Mouse (Mus musculus) adrenal gland, postnatal 36 days (tissue): ENCODE measurements at regions not wholly inside any gene's neighbourhood (a gene's known extent, or its start where the extent isn't known, plus 50 kb on each side); places are given as distances from the start of the nearest gene placed in this dataset.

ENCODE experiments used
- DNase-seq, 2 experiments: peaks; one replicate each; pipeline ENCODE4 v3.0.0; 2021; ENCODE audit warnings: mixed read lengths in 1 of 2

GRCm38 (mm10) chr1:122607309-122607708 lies 1039.5 kb upstream of the Ddx18 start:
- no peak for DNase-seq

GRCm38 (mm10) chr1:122575954-122576353 lies 1008.2 kb upstream of the Ddx18 start:
- DNase-seq, result no peak

GRCm38 (mm10) chr1:122551596-122551995 lies 983.8 kb upstream of the Ddx18 start:
- no peak for DNase-seq

GRCm38 (mm10) chr1:122509580-122509979 lies 941.8 kb upstream of the Ddx18 start:
- no peak for DNase-seq

- DNase-seq, result no peak
Measured at GRCm38 (mm10) chr1:122501707-122502106, 933.9 kb upstream of the Ddx18 start.

DNA sequence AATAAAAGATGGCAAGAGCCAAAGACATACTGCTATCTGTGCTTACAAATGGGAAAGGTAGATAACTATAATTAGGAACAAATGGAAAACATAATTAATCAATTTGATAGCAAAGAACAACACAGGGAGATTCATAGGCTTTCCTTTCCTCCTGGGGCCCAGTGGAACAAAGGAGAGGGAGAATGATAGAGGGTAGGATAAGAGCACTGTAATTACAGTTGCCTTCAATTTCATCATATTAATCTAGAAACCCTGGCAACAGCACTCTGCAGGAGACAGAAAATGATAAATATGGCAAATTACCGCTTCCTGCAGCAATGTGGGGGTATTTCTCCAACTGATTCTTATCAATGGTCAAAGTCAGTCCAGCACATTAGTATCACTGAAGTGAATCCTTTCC lies 910.2 kb upstream of the Ddx18 start:
- DNase-seq, result no peak

- DNase-seq, result peak in 1 of 2 experiments; percentile 1
Measured at GRCm38 (mm10) chr1:122463931-122464330, 896.1 kb upstream of the Ddx18 start.

DNA sequence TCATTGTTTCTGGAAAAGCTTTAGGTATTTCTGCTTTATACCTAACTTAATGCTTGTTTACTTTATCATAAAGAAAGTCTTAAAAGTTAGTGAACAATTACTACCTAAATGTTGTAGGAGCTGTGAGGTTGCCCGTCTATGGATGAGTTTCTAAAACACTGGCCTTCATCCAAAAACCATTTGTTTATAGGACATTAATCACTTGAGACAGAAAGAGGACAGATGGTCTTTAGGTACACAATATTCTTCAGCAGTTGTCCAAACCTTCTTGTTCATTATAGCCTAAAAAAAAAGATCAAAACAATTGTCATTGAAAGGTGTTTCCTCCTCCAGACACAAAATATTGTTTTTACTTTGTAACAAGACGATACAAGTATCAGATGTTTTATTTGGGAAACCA lies 891.3 kb upstream of the Ddx18 start:
- no peak for DNase-seq

- no peak for DNase-seq
Measured at GRCm38 (mm10) chr1:122454881-122455280, 887.1 kb upstream of the Ddx18 start.

DNA sequence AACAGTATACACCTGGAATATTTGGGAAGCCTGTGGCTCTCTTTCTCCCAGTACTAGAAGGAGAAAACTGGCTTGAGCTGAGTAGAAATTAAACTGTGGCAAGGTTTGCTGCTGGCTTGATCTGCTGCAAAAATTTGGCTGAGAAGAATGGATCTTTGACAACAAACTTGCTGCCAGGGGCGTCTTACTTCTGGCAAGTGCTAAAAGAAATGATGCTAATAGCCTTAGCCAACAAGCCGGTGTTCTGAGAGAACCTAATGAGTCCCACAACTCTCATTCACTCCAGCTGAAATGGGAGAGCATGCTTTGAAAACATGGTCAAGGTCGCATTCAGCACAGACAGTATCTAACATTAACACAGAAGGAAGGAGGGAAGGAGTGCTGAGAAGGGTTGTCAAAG lies 885.8 kb upstream of the Ddx18 start:
- peak in 1 of 2 experiments; percentile 2 for DNase-seq

DNA sequence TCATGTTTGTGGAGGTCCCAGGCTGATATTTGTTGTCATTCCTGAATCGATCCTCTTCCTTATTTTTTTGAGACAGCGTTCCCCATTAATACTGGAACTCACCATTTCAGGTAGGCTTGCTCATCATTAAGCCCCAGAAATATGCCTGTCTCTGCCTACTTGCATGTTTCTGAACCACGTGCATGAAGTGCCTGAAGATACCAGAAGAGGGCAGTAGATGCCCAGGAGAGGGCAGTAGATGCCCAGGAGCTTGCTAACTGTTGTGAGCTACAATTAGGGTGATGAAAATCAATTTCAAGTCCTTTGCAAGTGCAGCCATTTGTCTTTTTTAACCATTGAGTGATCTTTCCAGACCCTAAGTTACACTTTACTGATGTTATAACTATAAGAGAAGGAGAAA lies 871.6 kb upstream of the Ddx18 start:
- peak; percentile 10 to 11 for DNase-seq

GRCm38 (mm10) chr1:122423503-122423902 lies 855.7 kb upstream of the Ddx18 start:
- no peak for DNase-seq

DNA sequence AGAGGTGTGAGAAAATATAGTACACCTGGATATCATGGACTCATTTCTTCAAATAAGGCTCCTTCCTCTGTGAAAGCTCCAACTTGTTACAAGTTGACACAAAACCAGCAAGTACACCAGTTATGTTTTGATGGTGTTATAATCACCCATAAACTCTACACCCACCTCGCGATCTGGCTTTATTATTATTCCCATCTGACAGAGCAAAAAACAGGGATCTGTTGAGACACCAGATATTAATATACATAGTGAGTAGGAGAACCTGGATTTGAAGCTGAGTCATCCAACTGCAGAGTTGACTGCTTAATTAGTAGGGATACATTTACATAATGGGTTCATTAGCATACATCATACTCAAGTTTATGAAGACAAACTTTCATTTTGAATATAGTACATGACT lies 828.6 kb upstream of the Ddx18 start:
- no peak for DNase-seq

- no peak for DNase-seq
Measured at GRCm38 (mm10) chr1:122393660-122394355, 826.0 kb upstream of the Ddx18 start.

DNA sequence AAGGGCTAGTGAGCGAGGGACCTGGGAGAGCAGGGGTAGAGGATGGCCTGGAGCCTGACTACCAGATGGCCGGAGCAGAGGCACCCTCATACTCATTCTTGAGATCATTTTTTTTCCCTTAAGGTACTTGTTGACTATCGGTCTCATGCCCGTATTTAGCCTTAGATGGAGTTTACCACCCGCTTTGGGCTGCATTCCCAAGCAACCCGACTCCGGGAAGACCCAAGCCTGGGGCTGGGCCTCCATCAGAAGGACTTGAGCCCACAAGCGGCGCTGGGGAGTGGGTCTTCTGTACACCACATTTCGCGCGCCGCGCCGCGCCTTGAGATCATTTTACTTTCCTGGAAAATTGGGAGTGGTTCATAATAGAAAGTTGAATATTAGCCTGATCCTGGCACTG lies 789.2 kb upstream of the Ddx18 start:
- peak; percentile 96 to 97 for DNase-seq

DNA sequence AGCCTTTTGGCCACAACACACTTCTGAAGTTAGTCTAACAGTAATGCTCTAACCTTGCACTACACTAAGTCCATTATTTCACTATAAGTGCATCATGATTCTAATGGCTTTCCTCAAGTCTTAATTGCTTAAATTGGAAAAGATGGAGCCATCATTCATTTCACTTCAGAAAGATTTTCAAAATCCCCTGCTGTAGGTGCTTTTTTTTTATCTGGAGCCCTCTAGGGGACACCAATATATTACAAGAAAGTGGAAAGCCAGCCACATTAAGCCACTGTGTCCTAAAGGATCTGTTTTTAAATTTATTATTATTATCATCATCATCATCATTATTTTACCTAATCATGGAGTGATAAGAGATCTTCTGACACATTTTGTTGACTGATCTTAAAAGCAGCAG lies 783.7 kb upstream of the Ddx18 start:
- DNase-seq, result no peak

DNA sequence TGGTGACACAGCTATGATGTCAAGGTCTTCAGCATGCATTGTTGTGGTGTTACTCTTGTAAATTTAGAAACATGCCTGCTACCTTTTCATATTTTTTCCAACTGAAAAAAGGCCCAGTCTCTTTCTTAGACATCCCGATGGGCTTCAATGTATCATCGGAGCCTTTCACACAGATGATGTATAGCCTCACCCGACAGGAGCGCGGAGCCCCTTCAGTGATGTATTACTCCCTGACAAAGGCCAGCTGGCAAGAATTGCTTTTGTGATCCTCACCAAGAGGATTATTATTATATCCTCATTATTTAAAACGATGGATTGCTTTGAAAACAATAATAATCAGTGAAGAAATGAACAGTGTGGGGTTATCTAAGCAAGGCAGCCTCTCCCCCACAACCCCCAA lies 765.5 kb upstream of the Ddx18 start:
- DNase-seq, result no peak

GRCm38 (mm10) chr1:122328276-122328675 lies 760.5 kb upstream of the Ddx18 start:
- no peak for DNase-seq
